Mouse (Mus musculus): Measurements from ENCODE around the gene Mxra7. TPM values are rescaled to one million over a fixed set of nuclear protein-coding genes. Genes with fewer than 3 reads are reported as not detected.

Gene Mxra7
- 19.1 TPM for polyA plus RNA-seq (2014; fragmentation: Illumina TruSeq; extraction: RNeasy Lipid Tissue Mini Kit (QIAGEN cat#74804))

GRCm38 (mm10) chr11:116827534-116828165, at the start of gene Mxra7:
Gene Mxra7 (minus strand): TSS chr11:116828046.

GRCm38 (mm10) chr11:116852891-116853511, 25.2 kb upstream of the Mxra7 start, which contains the start of gene Srsf2:
Gene Srsf2 (minus strand): TSS chr11:116853094.

GRCm38 (mm10) chr11:116852291-116852890, 24.5 kb upstream of the Mxra7 start, which contains the start of gene Mfsd11:
Gene Mfsd11 (plus strand): TSS chr11:116852440.

GRCm38 (mm10) chr11:116843261-116844233, 15.7 kb upstream of the Mxra7 start, which contains the start of the genes Mettl23 and Jmjd6:
Gene Mettl23 (plus strand): TSS chr11:116843278.
Gene Jmjd6 (minus strand): TSS chr11:116843449.

GRCm38 (mm10) chr11:116775407-116775806, 52.4 kb downstream of the Mxra7 start, which contains the start of gene St6galnac1:
Gene St6galnac1 (minus strand): TSS chr11:116775507.

Other genes starting within 250 kb of the Mxra7 start
- gene Ube2o, start 246.6 kb downstream of the Mxra7 start, polyA plus RNA-seq (2014; fragmentation: Illumina TruSeq; extraction: RNeasy Lipid Tissue Mini Kit (QIAGEN cat#74804)) = 9.0 TPM
- not detected for gene Aanat, start 241.6 kb downstream of the Mxra7 start, polyA plus RNA-seq (2014; fragmentation: Illumina TruSeq; extraction: RNeasy Lipid Tissue Mini Kit (QIAGEN cat#74804))
- gene Rhbdf2, start 201.0 kb downstream of the Mxra7 start, polyA plus RNA-seq (2014; fragmentation: Illumina TruSeq; extraction: RNeasy Lipid Tissue Mini Kit (QIAGEN cat#74804)) = 0.11 TPM
- gene Prcd, start 174.5 kb downstream of the Mxra7 start, polyA plus RNA-seq (2014; fragmentation: Illumina TruSeq; extraction: RNeasy Lipid Tissue Mini Kit (QIAGEN cat#74804)) = 1.3 TPM
- 2.0 TPM for gene Cygb, start 173.7 kb downstream of the Mxra7 start, polyA plus RNA-seq (2014; fragmentation: Illumina TruSeq; extraction: RNeasy Lipid Tissue Mini Kit (QIAGEN cat#74804))
- not detected for gene St6galnac1, start 52.5 kb downstream of the Mxra7 start, polyA plus RNA-seq (2014; fragmentation: Illumina TruSeq; extraction: RNeasy Lipid Tissue Mini Kit (QIAGEN cat#74804))
- 48.1 TPM for gene Mettl23, start 15.2 kb upstream of the Mxra7 start, polyA plus RNA-seq (2014; fragmentation: Illumina TruSeq; extraction: RNeasy Lipid Tissue Mini Kit (QIAGEN cat#74804))
- 8.9 TPM for gene Jmjd6, start 15.4 kb upstream of the Mxra7 start, polyA plus RNA-seq (2014; fragmentation: Illumina TruSeq; extraction: RNeasy Lipid Tissue Mini Kit (QIAGEN cat#74804))
- gene Mfsd11, start 24.4 kb upstream of the Mxra7 start, polyA plus RNA-seq (2014; fragmentation: Illumina TruSeq; extraction: RNeasy Lipid Tissue Mini Kit (QIAGEN cat#74804)) = 20.6 TPM
- gene Srsf2, start 25.0 kb upstream of the Mxra7 start, polyA plus RNA-seq (2014; fragmentation: Illumina TruSeq; extraction: RNeasy Lipid Tissue Mini Kit (QIAGEN cat#74804)) = 536 TPM
- gene Mgat5b, start 90.8 kb upstream of the Mxra7 start, polyA plus RNA-seq (2014; fragmentation: Illumina TruSeq; extraction: RNeasy Lipid Tissue Mini Kit (QIAGEN cat#74804)) = not detected